Mouse (Mus musculus): ENCODE results near the gene Foxf1. TPM values are rescaled to one million over a fixed set of nuclear protein-coding genes. Genes with fewer than 3 reads are reported as not detected.

Foxf1 gene
- polyA plus RNA-seq, 1 experiment from 2014 or later: 5.6 TPM

- no peak for DNase-seq
- no peak overlapping the region for H3K4me2 ChIP-seq
- no peak for ATAC-seq (ENCODE audit: low read depth)
- H3K36me3 ChIP-seq: no peaks in the 10 kb centered on the region
- no peak overlapping the region for H3K4me3 ChIP-seq (replicated peaks)
- peaks cover 11% of the 10 kb centered on the region; the same call in 1 of the 2 replicates for H3K9me3 ChIP-seq (replicated peaks)
- H3K27me3 ChIP-seq: peaks cover 46% of the 10 kb centered on the region
- whole genome bisulfite sequencing (ENCODE audit: insufficient replicate concordance): 71% methylated on average over 10 of the region's 10 CpGs
- H3K27ac ChIP-seq: no peak overlapping the region
- H3K9ac ChIP-seq: no peak overlapping the region
- no peaks in the 10 kb centered on the region for H3K4me1 ChIP-seq (replicated peaks)
Observed at GRCm38 (mm10) chr8:121134102-121134501, 49.9 kb downstream of the Foxf1 start.

- Histone ChIP-seq H3K27ac (no peak overlapping the region), H3K9me3 (replicated peaks) (peaks cover 11% of the 10 kb centered on the region; the same call in 1 of the 2 replicates), H3K4me1 (replicated peaks) (no peaks in the 10 kb centered on the region), H3K27me3 (peaks cover 42% of the 10 kb centered on the region), H3K9ac (no peak overlapping the region), H3K36me3 (no peaks in the 10 kb centered on the region), H3K4me3 (replicated peaks) (no peak overlapping the region), H3K4me2 (no peak overlapping the region)
- DNase-seq (no peak), ATAC-seq (ENCODE audit: low read depth) (no peak)
- 64% methylated on average over 11 of the region's 11 CpGs for WGBS (ENCODE audit: insufficient replicate concordance)
Observed at GRCm38 (mm10) chr8:121134512-121134911, 50.3 kb downstream of the Foxf1 start.

GRCm38 (mm10) chr8:121136856-121137255 lies 52.7 kb downstream of the Foxf1 start:
- Histone ChIP-seq H3K4me1 (replicated peaks) (no peaks in the 10 kb centered on the region), H3K27ac (no peak overlapping the region), H3K9me3 (replicated peaks) (peaks cover 11% of the 10 kb centered on the region; the same call in 1 of the 2 replicates), H3K4me2 (no peak overlapping the region), H3K27me3 (peaks cover 20% of the 10 kb centered on the region; the same call in 1 of the 2 replicates), H3K4me3 (replicated peaks) (no peak overlapping the region), H3K36me3 (no peaks in the 10 kb centered on the region), H3K9ac (no peak overlapping the region)
- no peak for ATAC-seq (ENCODE audit: low read depth)
- no peak for DNase-seq
- WGBS (ENCODE audit: insufficient replicate concordance): 78% methylated on average over 6 of the region's 6 CpGs

Small RNA genes lying within 50 kb of the gene (microRNA-seq; reads per million reads assigned to microRNA genes)
- gene Gm27530: not detected

Other genes starting within 250 kb of the Foxf1 start
- 25.6 and 26.9 TPM in 2 replicates for gene Mthfsd, start 24.0 kb downstream of the Foxf1 start, polyA plus RNA-seq (2015; fragmentation: Nextera tagmentation; extraction: Ambion mirVana)
- 0.14 and 0.22 TPM in 2 replicates for gene Foxc2, start 31.8 kb downstream of the Foxf1 start, polyA plus RNA-seq (2015; fragmentation: Nextera tagmentation; extraction: Ambion mirVana)
- 0.13 and 0.14 TPM in 2 replicates for gene Foxl1, start 43.6 kb downstream of the Foxf1 start, polyA plus RNA-seq (2015; fragmentation: Nextera tagmentation; extraction: Ambion mirVana)